In genomic region chr9:78009382-78009781, GRCm38 (mm10) we compare ENCODE assay signal across 34 mouse cellular contexts. TPM values are rescaled to one million over a fixed set of nuclear protein-coding genes. Genes with fewer than 3 reads are reported as not detected.
A peak's percentile ranks its signal among the peaks of the same experiment; 100 is the strongest.
DNase-seq lines count a peak whose midpoint lies in the region; ATAC-seq and TF ChIP-seq lines count a peak whose summit lies in the region.
"Had no signal": no experiment of that assay in that cellular context is flagged by ENCODE, and none has a peak within 500 bp of the region (broad histone marks: within the 10 kb centered on the region; RNA-seq: fewer than 3 reads in every experiment).

No protein-coding gene starts in this region.

- no peak for TF ChIP-seq CTCF in lung, embryonic 14.5 days (IDR thresholded peaks at IDR 0.05; ENCODE audit: low read depth)
- TF ChIP-seq CTCF in lung, postnatal 0 days (IDR thresholded peaks at IDR 0.05) = no peak

- no peak for ATAC-seq in lung, embryonic 14.5 days (ENCODE audit: insufficient read depth)
- ATAC-seq in lung, postnatal 0 days = peak; percentile 90
- ATAC-seq: forebrain, embryonic 13.5 days; forebrain, embryonic 16.5 days; hindbrain, postnatal 0 days; Patski had no signal

- no peak overlapping the region for H3K9ac ChIP-seq in lung, embryonic 14.5 days
- no peak overlapping the region for H3K9ac ChIP-seq in lung, postnatal 0 days (replicated peaks; ENCODE audit: low read depth)
- H3K9ac ChIP-seq: forebrain, embryonic 13.5 days; heart, embryonic 12.5 days; heart, embryonic 15.5 days; hindbrain, embryonic 14.5 days had no signal

- peak; percentile 99 for TF ChIP-seq EP300 in lung, postnatal 0 days (IDR thresholded peaks at IDR 0.05)

- H3K9me3 ChIP-seq in lung, embryonic 14.5 days (ENCODE audit: low read depth, low read length) = no peaks in the 10 kb centered on the region
- H3K9me3 ChIP-seq in lung, postnatal 0 days (ENCODE audit: low read length) = no peaks in the 10 kb centered on the region
- H3K9me3 ChIP-seq: forebrain, embryonic 10.5 days; forebrain, embryonic 13.5 days; G1E; heart, embryonic 12.5 days; heart, embryonic 15.5 days; hindbrain, embryonic 10.5 days had no signal

- H3K27ac ChIP-seq in lung, embryonic 14.5 days (ENCODE audit: low read depth) = no peak overlapping the region
- H3K27ac ChIP-seq in lung, postnatal 0 days (ENCODE audit: low read length) = peak overlapping the region; percentile 64
- H3K27ac ChIP-seq: forebrain, embryonic 10.5 days; forebrain, embryonic 13.5 days; gastrocnemius, adult 2 months; heart, embryonic 15.5 days; hindbrain, embryonic 10.5 days; hindbrain, embryonic 14.5 days; hindbrain, postnatal 0 days had no signal

- WGBS in lung, embryonic 14.5 days = 71% methylated on average over 7 of the region's 7 CpGs
- 59% methylated on average over 7 of the region's 7 CpGs for WGBS in lung, postnatal 0 days

- no peaks in the 10 kb centered on the region for H3K27me3 ChIP-seq in lung, embryonic 14.5 days (ENCODE audit: insufficient read depth, low read length)
- no peaks in the 10 kb centered on the region for H3K27me3 ChIP-seq in lung, postnatal 0 days (replicated peaks; ENCODE audit: insufficient read depth, low read length)
- H3K27me3 ChIP-seq: CH12.LX; forebrain, embryonic 13.5 days; heart, embryonic 12.5 days; heart, embryonic 15.5 days; Patski had no signal

- H3K4me1 ChIP-seq in lung, embryonic 14.5 days (ENCODE audit: insufficient read depth) = no peaks in the 10 kb centered on the region
- no peaks in the 10 kb centered on the region for H3K4me1 ChIP-seq in lung, postnatal 0 days (ENCODE audit: insufficient read depth, low read depth, low read length)
- H3K4me1 ChIP-seq: forebrain, embryonic 10.5 days; forebrain, embryonic 13.5 days; hindbrain, embryonic 10.5 days had no signal

- peak; percentile 84 to 89 for DNase-seq in lung, adult 18-20 months
- peak; percentile 19 for DNase-seq in lung, embryonic 14.5 days
- DNase-seq in lung, postnatal 0 days (ENCODE audit: low spot score) = peak; percentile 87
- peak; percentile 86 for DNase-seq in lung, postnatal 25 days (ENCODE audit: low spot score)
- DNase-seq in urinary bladder, postnatal 4 days (ENCODE audit: low spot score in 2 of 2) = no peak
- no peak for DNase-seq in cerebellum, adult 9-10 months
- DNase-seq in layer of hippocampus, adult 18-20 months (ENCODE audit: low spot score in 2 of 2) = no peak
- no peak for DNase-seq in spleen, postnatal 10 days (ENCODE audit: low spot score in 2 of 2)
- DNase-seq: adrenal gland, postnatal 10 days; adrenal gland, postnatal 36 days; B cell, adult 2 months; cerebellum, adult 11 months; cerebellum, adult 2 months; cerebellum, postnatal 10 days; cerebellum, postnatal 36 days; gastrocnemius, adult 2 months; gastrocnemius, postnatal 25 days; heart, adult 18-20 months; heart, postnatal 10 days; heart, postnatal 36 days had no signal

- no peak overlapping the region for H3K4me3 ChIP-seq in lung, embryonic 14.5 days (ENCODE audit: low read depth, low read length)
- no peak overlapping the region for H3K4me3 ChIP-seq in lung, postnatal 0 days (ENCODE audit: low read depth, low read length)
- H3K4me3 ChIP-seq: forebrain, embryonic 10.5 days; forebrain, embryonic 13.5 days; gastrocnemius, adult 2 months; heart, embryonic 12.5 days; heart, embryonic 15.5 days; hindbrain, embryonic 10.5 days had no signal

- H3K4me2 ChIP-seq in lung, embryonic 14.5 days = no peak overlapping the region
- no peak overlapping the region for H3K4me2 ChIP-seq in lung, postnatal 0 days (replicated peaks; ENCODE audit: low read depth, low read length)
- H3K4me2 ChIP-seq: forebrain, embryonic 13.5 days; heart, embryonic 12.5 days; heart, embryonic 15.5 days; hindbrain, embryonic 14.5 days had no signal

- no peaks in the 10 kb centered on the region for H3K36me3 ChIP-seq in lung, embryonic 14.5 days (ENCODE audit: insufficient read depth)
- no peaks in the 10 kb centered on the region for H3K36me3 ChIP-seq in lung, postnatal 0 days (ENCODE audit: insufficient read depth, low read length)
- H3K36me3 ChIP-seq: forebrain, embryonic 10.5 days; G1E; heart, embryonic 12.5 days; heart, embryonic 15.5 days; hindbrain, embryonic 10.5 days had no signal

RNA-seq across cellular contexts. Expression of gene Gcm1, which starts 42.3 kb away (rescaled TPM):
- polyA plus RNA-seq in lung, embryonic 14.5 days (2014; fragmentation: Nextera tagmentation; extraction: Ambion mirVana) = 0.38 and 0.47 TPM in 2 replicates
- 0.14 TPM in 2 replicates for polyA plus RNA-seq in lung, postnatal 0 days (2015; fragmentation: Nextera tagmentation; extraction: Ambion mirVana)
- total RNA-seq in layer of hippocampus, adult 18-20 months (2021) = not detected
- total RNA-seq: adrenal gland, adult 18-20 months; adrenal gland, postnatal 10 days; adrenal gland, postnatal 36 days; CH12.LX; gastrocnemius, adult 2 months; gastrocnemius, postnatal 25 days; heart, adult 18-20 months; heart, postnatal 10 days; heart, postnatal 36 days had no signal
- polyA plus RNA-seq: cerebellum, adult 2 months; embryonic facial prominence, embryonic 11.5 days; forebrain, embryonic 10.5 days; forebrain, embryonic 13.5 days; forebrain, embryonic 16.5 days; G1E; gonadal fat pad, adult 2 months; heart, embryonic 12.5 days; heart, embryonic 15.5 days; hindbrain, embryonic 14.5 days had no signal

Comparison
In these comparisons a context has a peak if more than half of its experiments do, and no peak if none do; other contexts are left out.
1. DNase-seq: peak in lung, adult 18-20 months (2 of 2), lung, embryonic 14.5 days (single experiment), lung, postnatal 0 days (single experiment) and lung, postnatal 25 days (single experiment); none in urinary bladder, postnatal 4 days (0 of 2), cerebellum, adult 9-10 months (single experiment), layer of hippocampus, adult 18-20 months (0 of 2) and spleen, postnatal 10 days (0 of 2).